Mouse (Mus musculus) forebrain, embryonic 10.5 days (tissue): ENCODE results near the gene Irf1. TPM values are rescaled to one million over a fixed set of nuclear protein-coding genes. Genes with fewer than 3 reads are reported as not detected.

Experiments
- DNase-seq: peaks from one replicate; pipeline ENCODE4 v3.0.0-alpha.2; 2017; ENCODE audit warnings: low spot score; ENCODE audit errors: extremely low spot score
- H3K27ac ChIP-seq: fragments of 300-500 bp; sonication (generic); 2 replicates; pipeline ENCODE4 v1.5.1; 2016; ENCODE audit warnings: mild to moderate bottlenecking
- H3K27me3 ChIP-seq: fragments of 300-500 bp; sonication (generic); 2 replicates; pipeline ENCODE4 v1.6.1; 2016; ENCODE audit warnings: mild to moderate bottlenecking; ENCODE audit not compliant: poor library complexity, severe bottlenecking
- H3K36me3 ChIP-seq: fragments of 300-500 bp; sonication (generic); replicated peaks from 2 replicates; pipeline ENCODE4 v1.6.1; 2016; ENCODE audit warnings: mild to moderate bottlenecking, moderate library complexity
- H3K4me1 ChIP-seq: fragments of 300-500 bp; sonication (generic); 2 replicates; pipeline ENCODE4 v1.6.1; 2016
- H3K4me3 ChIP-seq: fragments of 300-500 bp; sonication (generic); 2 replicates; pipeline ENCODE4 v1.5.1; 2016; ENCODE audit warnings: mild to moderate bottlenecking, moderate library complexity
- H3K9me3 ChIP-seq: fragments of 300-500 bp; sonication (generic); 2 replicates; pipeline ENCODE4 v1.6.1; 2016; ENCODE audit warnings: mild to moderate bottlenecking, moderate library complexity
- WGBS: fragments of 180-500 bp; shearing (Covaris S2); methylation state at CpG from one replicate; pipeline ENCODE4 v1.1.7; 2016; 5-methylcytosine and 5-hydroxymethylcytosine counted together
- polyA plus RNA-seq: library from polyadenylated mRNA; unstranded; fragments of >200 nt; fragmentation: Nextera tagmentation; extraction: Ambion mirVana; gene quantifications from 2 replicates; pipeline ENCODE4 v1.2.1, GENCODE M21; 2016

The Irf1 gene
- polyA plus RNA-seq, 1 experiment from 2014 or later, result 3.7 TPM

DNA sequence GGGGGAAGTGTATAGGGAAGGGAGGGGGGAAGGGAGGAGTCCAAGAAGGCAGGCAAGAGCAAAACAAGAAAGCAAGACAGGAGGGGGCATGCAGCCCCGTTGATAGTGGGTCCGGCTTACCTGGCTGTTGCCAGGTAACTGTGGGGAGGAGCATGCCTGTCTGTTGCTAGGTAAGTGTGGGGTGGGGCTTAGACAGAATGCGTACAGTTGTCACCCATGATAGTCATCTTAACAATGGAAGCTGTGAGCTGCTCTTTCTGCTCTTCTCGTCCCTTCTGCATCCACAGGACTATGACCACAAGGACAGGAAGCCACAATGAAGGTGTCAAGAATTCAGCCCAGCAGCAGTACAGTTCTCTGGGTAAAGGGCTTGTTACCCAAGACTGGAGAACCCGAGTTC, 40.3 kb downstream of the Irf1 start:
- Histone ChIP-seq H3K27me3 (no peaks in the 10 kb centered on the region), H3K9me3 (no peaks in the 10 kb centered on the region), H3K27ac (no peak overlapping the region), H3K4me1 (peaks cover 4% of the 10 kb centered on the region; the same call in 1 of the 2 replicates), H3K4me3 (no peak overlapping the region), H3K36me3 (no peaks in the 10 kb centered on the region)
- WGBS, result 68% methylated on average over 5 of the region's 5 CpGs
- DNase-seq, result no peak

DNA sequence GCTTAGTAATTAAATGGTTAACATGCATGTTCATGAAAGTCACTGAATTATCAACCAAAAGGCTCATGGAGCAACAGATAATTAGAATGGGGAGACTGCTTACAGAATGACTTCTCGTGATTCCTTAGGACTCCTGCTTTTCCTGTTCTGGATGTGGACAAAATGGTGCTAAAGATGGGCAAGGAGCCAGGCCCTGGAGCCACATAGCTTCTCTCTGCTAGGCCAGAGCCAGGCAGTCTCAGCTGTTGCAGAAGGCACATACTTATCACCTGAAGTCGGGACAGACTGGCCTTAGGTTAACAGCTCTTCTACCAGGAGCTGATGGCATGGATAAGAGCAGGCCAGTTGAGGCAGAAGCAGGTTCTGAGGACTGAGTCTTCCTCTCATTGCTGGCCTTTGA, 40.9 kb downstream of the Irf1 start:
- H3K4me3 ChIP-seq, result no peak overlapping the region
- H3K27me3 ChIP-seq, result no peaks in the 10 kb centered on the region
- H3K9me3 ChIP-seq, result no peaks in the 10 kb centered on the region
- no peak overlapping the region for H3K27ac ChIP-seq
- no peaks in the 10 kb centered on the region for H3K36me3 ChIP-seq
- peaks cover 4% of the 10 kb centered on the region; the same call in 1 of the 2 replicates for H3K4me1 ChIP-seq
- 86% methylated on average over 2 of the region's 2 CpGs for WGBS
- no peak for DNase-seq

GRCm38 (mm10) chr11:53811312-53811711, 41.5 kb downstream of the Irf1 start:
- 85% methylated on average over 3 of the region's 3 CpGs for WGBS

DNA sequence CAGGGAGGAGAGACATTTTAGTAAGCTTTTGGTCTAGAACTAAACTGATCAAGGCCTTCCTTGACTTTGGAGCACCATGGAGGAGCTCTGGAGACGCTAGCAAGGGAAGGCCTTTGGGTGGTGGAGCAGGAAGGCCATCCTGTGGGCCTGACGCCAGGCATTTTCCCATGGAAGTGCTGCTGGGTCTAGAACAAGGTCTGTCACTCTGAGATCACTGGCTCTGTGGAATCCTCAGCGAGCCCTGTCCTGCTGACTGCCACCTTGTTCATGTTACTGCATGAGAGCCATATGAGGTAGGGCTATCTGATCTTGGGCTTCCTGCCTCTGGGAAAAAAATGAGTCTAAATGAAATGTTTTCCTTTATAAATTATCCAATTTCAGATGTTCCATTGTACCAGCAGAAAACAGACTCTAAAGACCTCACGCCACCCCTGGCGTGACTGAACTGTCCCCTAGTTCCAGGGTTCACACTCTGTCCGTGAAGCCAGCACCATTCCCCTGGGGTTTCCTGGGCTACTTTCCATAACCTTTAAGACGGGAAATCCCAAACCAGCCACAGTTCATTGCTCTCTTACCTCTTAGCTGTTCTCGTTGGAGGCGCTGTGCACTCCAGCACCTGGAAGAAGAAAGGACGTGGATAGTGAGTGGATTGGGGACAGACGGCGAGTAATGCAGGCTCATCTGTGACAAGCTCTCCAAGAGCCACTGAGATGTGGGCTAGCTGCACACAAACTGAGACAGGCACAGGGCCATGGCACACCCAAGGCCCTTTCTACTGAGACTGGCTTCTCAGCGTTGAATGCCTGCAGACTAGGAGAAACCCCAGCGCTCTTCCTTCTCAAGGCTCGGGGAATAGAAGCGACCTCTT, 43.4 kb downstream of the Irf1 start:
- Histone ChIP-seq H3K27ac (no peak overlapping the region), H3K4me1 (peaks cover 4% of the 10 kb centered on the region; the same call in 1 of the 2 replicates), H3K36me3 (no peaks in the 10 kb centered on the region), H3K27me3 (no peaks in the 10 kb centered on the region), H3K4me3 (no peak overlapping the region), H3K9me3 (no peaks in the 10 kb centered on the region)
- WGBS, result 89% methylated on average over 16 of the region's 16 CpGs
- DNase-seq, result no peak

More at GRCm38 (mm10) chr11:53811312-53811711, 41.5 kb downstream of the Irf1 start:
- Histone ChIP-seq H3K27me3 (no peaks in the 10 kb centered on the region), H3K4me3 (no peak overlapping the region), H3K36me3 (no peaks in the 10 kb centered on the region), H3K9me3 (no peaks in the 10 kb centered on the region), H3K4me1 (peaks cover 4% of the 10 kb centered on the region; the same call in 1 of the 2 replicates), H3K27ac (no peak overlapping the region)
- DNase-seq, result no peak

GRCm38 (mm10) chr11:53814810-53815209, 45.0 kb downstream of the Irf1 start:
- no peak for DNase-seq
- no peaks in the 10 kb centered on the region for H3K36me3 ChIP-seq
- H3K4me3 ChIP-seq, result no peak overlapping the region
- H3K27ac ChIP-seq, result no peak overlapping the region
- H3K27me3 ChIP-seq, result no peaks in the 10 kb centered on the region
- H3K4me1 ChIP-seq, result peaks cover 4% of the 10 kb centered on the region; the same call in 1 of the 2 replicates
- WGBS, result 73% methylated on average over 3 of the region's 3 CpGs
- H3K9me3 ChIP-seq, result no peaks in the 10 kb centered on the region

GRCm38 (mm10) chr11:53816841-53817375, 47.1 kb downstream of the Irf1 start:
- DNase-seq, result no peak
- H3K27me3 ChIP-seq, result no peaks in the 10 kb centered on the region
- WGBS, result 88% methylated on average over 5 of the region's 5 CpGs

GRCm38 (mm10) chr11:53818794-53819193, 49.0 kb downstream of the Irf1 start:
- no peak for DNase-seq
- Histone ChIP-seq H3K27me3 (no peaks in the 10 kb centered on the region), H3K4me3 (no peak overlapping the region), H3K9me3 (no peaks in the 10 kb centered on the region), H3K36me3 (no peaks in the 10 kb centered on the region), H3K27ac (no peak overlapping the region), H3K4me1 (no peaks in the 10 kb centered on the region)
- 78% methylated on average over 6 of the region's 6 CpGs for WGBS

More at GRCm38 (mm10) chr11:53816841-53817375, 47.1 kb downstream of the Irf1 start:
- Histone ChIP-seq H3K4me3 (no peak overlapping the region), H3K9me3 (no peaks in the 10 kb centered on the region), H3K36me3 (no peaks in the 10 kb centered on the region), H3K4me1 (no peaks in the 10 kb centered on the region), H3K27ac (no peak overlapping the region)

GRCm38 (mm10) chr11:53819511-53819910, 49.7 kb downstream of the Irf1 start:
- H3K36me3 ChIP-seq, result no peaks in the 10 kb centered on the region
- H3K27me3 ChIP-seq, result no peaks in the 10 kb centered on the region

DNA sequence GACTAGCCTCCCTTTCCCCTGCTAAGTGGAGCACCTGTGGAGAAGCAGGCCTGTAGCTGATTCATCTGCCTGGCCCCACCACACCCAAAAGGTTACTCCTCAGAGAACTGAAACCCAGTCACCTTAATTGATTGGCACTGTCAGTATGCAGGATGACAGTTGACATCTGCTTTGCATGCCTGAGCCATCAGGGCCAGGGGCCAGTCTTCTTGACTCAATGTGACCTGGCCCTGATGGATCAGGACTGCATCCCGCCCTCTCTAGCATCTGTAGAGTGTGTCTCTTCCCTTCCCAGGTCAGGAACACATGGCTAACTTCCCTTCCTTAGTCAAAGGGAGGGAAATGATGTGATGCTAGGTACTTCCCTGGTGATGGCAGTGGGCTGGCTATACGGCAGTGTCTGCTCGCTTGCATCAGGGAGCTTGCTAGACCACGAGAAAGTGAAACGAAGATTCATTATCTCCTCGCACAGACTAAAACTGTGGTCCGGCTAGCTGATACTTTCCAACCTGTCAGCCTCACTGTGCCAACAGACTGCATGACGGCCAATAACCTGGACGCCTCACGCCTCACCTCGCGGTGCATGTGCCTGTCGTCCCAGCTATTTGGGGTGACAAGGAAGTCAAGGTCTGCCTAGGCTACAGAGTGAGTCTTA, 50.8 kb downstream of the Irf1 start:
- no peak for DNase-seq
- Histone ChIP-seq H3K4me1 (no peaks in the 10 kb centered on the region), H3K36me3 (no peaks in the 10 kb centered on the region), H3K9me3 (no peaks in the 10 kb centered on the region), H3K27me3 (no peaks in the 10 kb centered on the region), H3K27ac (no peak overlapping the region), H3K4me3 (no peak overlapping the region)
- 92% methylated on average over 13 of the region's 13 CpGs for WGBS

More at GRCm38 (mm10) chr11:53819511-53819910, 49.7 kb downstream of the Irf1 start:
- Histone ChIP-seq H3K4me1 (no peaks in the 10 kb centered on the region), H3K4me3 (no peak overlapping the region), H3K27ac (no peak overlapping the region), H3K9me3 (no peaks in the 10 kb centered on the region)
- 87% methylated on average over 6 of the region's 6 CpGs for WGBS
- no peak for DNase-seq

DNA sequence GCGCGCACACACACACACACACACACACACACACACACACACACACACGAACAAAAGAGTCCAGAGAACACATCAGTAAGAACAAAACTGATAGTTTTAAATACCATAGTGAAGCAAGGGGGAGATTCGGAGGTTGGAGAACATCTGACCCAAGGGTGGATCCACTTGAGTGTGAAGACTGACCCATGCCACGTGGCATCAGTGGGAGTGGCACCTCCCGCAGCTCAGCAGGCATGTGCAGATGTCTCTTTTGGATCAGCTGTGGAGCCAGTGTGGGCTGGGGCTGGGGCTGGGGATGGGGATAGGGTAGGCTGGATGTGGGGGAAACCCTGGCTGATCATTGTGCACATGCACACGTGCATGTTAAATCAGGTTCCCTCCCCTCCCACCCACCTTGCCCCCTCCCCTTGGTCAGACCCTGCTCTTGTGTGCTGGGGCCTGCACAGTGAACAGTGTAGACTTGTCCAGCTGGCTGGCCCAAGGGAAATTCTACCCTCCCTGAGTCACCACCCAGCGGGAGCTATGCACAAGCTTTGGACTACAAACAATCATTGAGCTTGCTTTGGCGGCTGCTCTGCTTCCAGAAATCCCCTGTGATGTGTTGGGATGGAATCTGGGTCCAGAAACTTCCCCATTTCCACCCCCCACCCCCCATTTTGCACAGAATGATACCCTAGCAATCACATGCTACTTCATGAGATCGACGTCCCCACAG, 51.6 kb downstream of the Irf1 start:
- no peaks in the 10 kb centered on the region for H3K36me3 ChIP-seq
- no peaks in the 10 kb centered on the region for H3K9me3 ChIP-seq
- no peak for DNase-seq
- H3K4me3 ChIP-seq, result no peak overlapping the region
- no peak overlapping the region for H3K27ac ChIP-seq
- H3K27me3 ChIP-seq, result no peaks in the 10 kb centered on the region
- no peaks in the 10 kb centered on the region for H3K4me1 ChIP-seq
- WGBS, result 86% methylated on average over 11 of the region's 11 CpGs

- H3K36me3 ChIP-seq, result no peaks in the 10 kb centered on the region
- no peak for DNase-seq
- no peaks in the 10 kb centered on the region for H3K4me1 ChIP-seq
- H3K4me3 ChIP-seq, result no peak overlapping the region
- no peaks in the 10 kb centered on the region for H3K9me3 ChIP-seq
- H3K27me3 ChIP-seq, result no peaks in the 10 kb centered on the region
- WGBS, result 96% methylated on average over 3 of the region's 3 CpGs
- no peak overlapping the region for H3K27ac ChIP-seq
Observed at GRCm38 (mm10) chr11:53821945-53822338, 52.1 kb downstream of the Irf1 start.

DNA sequence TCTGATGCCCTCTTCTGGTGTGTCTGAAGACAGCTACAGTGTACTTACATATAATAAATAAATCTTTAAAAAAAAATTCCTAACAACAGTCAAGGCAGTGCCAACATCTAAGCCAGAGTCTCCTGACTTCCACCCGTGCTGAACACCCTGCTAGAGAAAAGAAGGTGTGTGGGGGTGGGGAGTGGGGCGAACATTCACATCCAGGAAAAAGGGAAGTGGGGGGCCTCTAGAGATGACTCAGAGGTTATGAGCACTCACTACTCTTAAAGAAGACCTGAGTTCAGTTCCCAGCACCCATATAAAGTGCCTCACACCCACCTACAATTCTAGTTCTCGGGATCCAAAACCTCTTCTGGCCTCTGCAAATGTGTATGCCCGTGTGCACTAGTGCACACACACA, 55.6 kb downstream of the Irf1 start:
- Histone ChIP-seq H3K4me1 (no peaks in the 10 kb centered on the region), H3K27me3 (no peaks in the 10 kb centered on the region), H3K27ac (no peak overlapping the region), H3K4me3 (no peak overlapping the region), H3K9me3 (peaks cover 6% of the 10 kb centered on the region; the same call in 1 of the 2 replicates), H3K36me3 (no peaks in the 10 kb centered on the region)
- 87% methylated on average over 4 of the region's 4 CpGs for WGBS
- DNase-seq, result no peak
